Mouse (Mus musculus) bone marrow macrophage, adult 2 months (primary cell): ENCODE measurements at regions not wholly inside any gene's neighbourhood (a gene's known extent, or its start where the extent isn't known, plus 50 kb on each side); places are given as distances from the start of the nearest gene placed in this dataset.

Experiments used
- H3K27ac ChIP-seq: 2 replicates; pipeline ENCODE4 v1.5.1; 2012; ENCODE audit warnings: low read depth, low read length; ENCODE audit not compliant: insufficient read depth
- H3K4me1 ChIP-seq: 2 replicates; pipeline ENCODE4 v1.6.1; 2012; ENCODE audit warnings: low read length; ENCODE audit not compliant: control insufficient read depth, insufficient read depth
- H3K4me3 ChIP-seq: 2 replicates; pipeline ENCODE4 v1.5.1; 2012; ENCODE audit warnings: mild to moderate bottlenecking, low read length, moderate library complexity; ENCODE audit not compliant: insufficient read depth
- CTCF ChIP-seq: IDR thresholded peaks from 2 replicates; pipeline ENCODE4 v1.5.1; 2012; ENCODE audit warnings: low read depth, mild to moderate bottlenecking, low read length, moderate library complexity
- POLR2A ChIP-seq: IDR thresholded peaks from 2 replicates; pipeline ENCODE4 v1.6.1; 2012; ENCODE audit warnings: mild to moderate bottlenecking, low read depth, low read length, borderline replicate concordance

- no peak overlapping the region for H3K4me3 ChIP-seq
- H3K4me1 ChIP-seq: peaks cover 7% of the 10 kb centered on the region
- H3K27ac ChIP-seq: no peak overlapping the region
- TF ChIP-seq CTCF (no peak), POLR2A (no peak)
These were observed 99.4 kb upstream of the Gpr12 start for GRCm38 (mm10) chr5:146684429-146684828.

DNA sequence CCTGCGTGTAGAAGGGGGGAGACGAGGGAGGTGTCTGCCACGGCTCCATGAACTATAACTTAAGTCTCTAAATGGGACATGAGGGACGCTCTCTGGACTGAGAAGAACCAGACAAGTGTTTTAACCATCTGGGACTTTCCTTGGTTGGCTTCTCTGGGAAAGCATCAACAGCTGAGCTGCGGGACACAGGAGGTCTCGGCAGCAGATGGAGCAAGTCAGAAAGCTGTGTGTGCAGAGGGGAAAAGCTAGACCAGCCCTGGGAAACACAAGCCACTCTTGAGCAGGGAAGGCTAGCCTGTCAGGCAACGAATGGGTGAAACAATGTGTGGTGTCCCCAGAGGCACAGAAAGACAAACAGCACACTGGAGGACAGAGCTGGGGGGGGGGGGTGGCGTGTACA, 98.5 kb upstream of the Gpr12 start:
- Histone ChIP-seq H3K4me3 (no peak overlapping the region), H3K4me1 (peaks cover 7% of the 10 kb centered on the region), H3K27ac (no peak overlapping the region)
- TF ChIP-seq POLR2A (no peak), CTCF (no peak)

GRCm38 (mm10) chr5:146682893-146683292, 97.9 kb upstream of the Gpr12 start:
- Histone ChIP-seq H3K4me3 (no peak overlapping the region), H3K4me1 (peaks cover 7% of the 10 kb centered on the region), H3K27ac (no peak overlapping the region)
- TF ChIP-seq CTCF: no peak

GRCm38 (mm10) chr5:146681512-146681911, 96.5 kb upstream of the Gpr12 start:
- TF ChIP-seq POLR2A (no peak), CTCF (0 out of 2 replicates have a peak, but pooled peaks have one; percentile 4)
- Histone ChIP-seq H3K4me1 (peaks cover 12% of the 10 kb centered on the region), H3K27ac (no peak overlapping the region), H3K4me3 (no peak overlapping the region)

- Histone ChIP-seq H3K4me1 (peaks cover 21% of the 10 kb centered on the region), H3K27ac (no peak overlapping the region), H3K4me3 (no peak overlapping the region)
- TF ChIP-seq POLR2A (no peak), CTCF (no peak)
These were observed 94.2 kb upstream of the Gpr12 start for GRCm38 (mm10) chr5:146679198-146679681.

GRCm38 (mm10) chr5:146678775-146679170, 93.7 kb upstream of the Gpr12 start:
- no peak for TF ChIP-seq CTCF
- no peak for TF ChIP-seq POLR2A
- Histone ChIP-seq H3K4me1 (peaks cover 21% of the 10 kb centered on the region), H3K27ac (no peak overlapping the region), H3K4me3 (no peak overlapping the region)

GRCm38 (mm10) chr5:146678049-146678774, 93.2 kb upstream of the Gpr12 start:
- Histone ChIP-seq H3K4me1 (peaks cover 21% of the 10 kb centered on the region), H3K4me3 (no peak overlapping the region), H3K27ac (no peak overlapping the region)
- TF ChIP-seq POLR2A (no peak), CTCF (no peak)

DNA sequence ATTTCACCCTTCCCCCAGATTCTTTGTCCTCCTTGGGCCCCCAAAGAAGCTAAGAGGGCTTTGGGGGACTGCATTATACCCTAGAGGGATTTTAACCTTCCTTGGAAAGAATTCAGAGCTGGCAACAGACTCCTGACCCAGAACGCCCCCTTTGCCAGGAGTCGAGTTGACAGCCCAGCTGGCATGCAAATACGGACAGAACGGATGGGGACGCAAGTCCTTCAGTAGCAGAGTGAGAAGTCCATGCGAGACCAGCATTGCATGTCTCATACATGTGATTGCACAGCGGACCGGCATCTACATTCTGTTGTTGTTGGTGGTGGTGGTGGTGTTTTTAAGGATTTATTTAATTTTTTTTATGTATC, 92.1 kb upstream of the Gpr12 start:
- Histone ChIP-seq H3K27ac (no peak overlapping the region), H3K4me3 (no peak overlapping the region), H3K4me1 (peaks cover 21% of the 10 kb centered on the region)
- TF ChIP-seq CTCF (no peak), POLR2A (no peak)

DNA sequence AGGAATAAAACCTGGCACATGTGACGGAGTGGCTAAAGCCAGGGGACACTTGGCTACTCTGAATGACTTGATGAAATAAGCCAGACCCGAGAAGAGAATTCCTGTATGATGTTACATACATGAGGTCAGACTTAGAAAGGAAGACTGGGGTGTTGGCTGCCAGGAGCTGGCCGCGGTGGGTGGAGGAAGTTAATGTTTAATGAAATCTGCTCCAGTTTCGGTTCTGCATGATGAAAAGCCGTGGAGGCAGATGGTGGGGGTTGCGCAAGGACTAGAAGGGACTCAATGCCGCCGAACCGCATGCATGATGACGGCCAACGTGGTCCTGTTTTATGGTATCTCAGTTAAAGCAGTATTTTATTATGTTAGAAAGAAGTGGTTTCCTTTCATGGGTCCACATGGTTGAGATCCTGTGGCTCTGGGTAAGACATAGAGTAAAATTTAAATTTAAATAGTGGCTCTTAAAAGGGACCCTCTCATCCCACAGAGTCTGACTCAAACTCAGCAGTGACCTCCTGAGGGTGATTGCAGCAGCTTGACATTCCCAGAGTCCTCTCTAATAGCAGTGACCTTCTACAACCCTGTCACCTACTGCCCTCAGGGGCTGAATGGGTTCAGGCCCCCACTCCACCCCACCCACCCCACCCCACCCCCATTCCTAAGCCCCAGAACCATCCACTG, 91.6 kb upstream of the Gpr12 start:
- TF ChIP-seq CTCF: no peak
- TF ChIP-seq POLR2A: no peak
- Histone ChIP-seq H3K4me1 (peaks cover 16% of the 10 kb centered on the region), H3K4me3 (no peak overlapping the region), H3K27ac (peak overlapping the region; percentile 37; the same call in 1 of the 2 replicates)

DNA sequence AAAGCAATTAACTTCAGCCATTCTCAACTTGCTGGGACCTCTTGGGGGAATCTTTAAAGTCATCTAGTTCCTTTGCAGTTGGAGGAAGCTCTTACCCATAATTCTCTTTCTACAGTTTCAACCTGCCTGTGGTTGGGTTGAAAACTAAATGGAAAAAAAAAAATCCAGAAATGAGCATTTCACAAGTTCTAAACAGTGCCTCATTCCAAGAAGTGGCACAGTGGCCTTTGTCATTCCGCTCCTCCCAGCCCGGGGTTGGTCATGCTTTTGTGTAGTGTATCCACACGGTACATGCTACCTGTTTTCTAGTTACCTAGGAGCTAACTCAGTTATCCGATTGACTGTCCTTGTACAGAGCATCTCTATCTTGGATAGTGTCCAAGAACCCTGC, 90.8 kb upstream of the Gpr12 start:
- H3K27ac ChIP-seq: 0 out of 2 replicates have a peak overlapping the region, but pooled peaks have one; percentile 14

More for the DNA sequence above, 90.8 kb upstream of the Gpr12 start:
- TF ChIP-seq POLR2A (no peak), CTCF (no peak)
- Histone ChIP-seq H3K4me1 (peaks cover 14% of the 10 kb centered on the region), H3K4me3 (no peak overlapping the region)
